Mouse (Mus musculus) E14TG2a.4 (cell line): ENCODE data around the gene Kpna2.

Experiments used
- CTCF ChIP-seq: conservative IDR thresholded peaks from 2 replicates; pipeline ENCODE4 v1.5.1; 2014; ENCODE audit warnings: low read length
- NANOG ChIP-seq: IDR thresholded peaks from 2 replicates; pipeline ENCODE4 v1.6.1; 2014; ENCODE audit warnings: borderline replicate concordance, low read length, mixed read lengths
- POU5F1 ChIP-seq: IDR thresholded peaks from 2 replicates; pipeline ENCODE4 v1.6.1; 2014; ENCODE audit warnings: low read length, borderline replicate concordance

- TF ChIP-seq CTCF: no peak
- TF ChIP-seq POU5F1: no peak
- TF ChIP-seq NANOG: no peak
These were observed 29.5 kb downstream of the Kpna2 start for GRCm38 (mm10) chr11:106969798-106970197.
